Mouse (Mus musculus) thymus, adult 2 months (tissue): ENCODE measurements around the gene Fam171a2.

ENCODE experiments used
- CTCF ChIP-seq: fragments of 200-500 bp; IDR thresholded peaks from 2 replicates; pipeline ENCODE4 v1.5.1; 2012; ENCODE audit warnings: mild to moderate bottlenecking, control low read depth, low read length, moderate library complexity, borderline replicate concordance; ENCODE audit not compliant: control insufficient read depth, poor library complexity, insufficient read depth; ENCODE audit errors: extremely low read depth
- POLR2A ChIP-seq: fragments of 200-500 bp; IDR thresholded peaks from 2 replicates; pipeline ENCODE4 v1.6.1; 2012; ENCODE audit warnings: mild to moderate bottlenecking, low read length, control low read depth, moderate library complexity; ENCODE audit not compliant: control insufficient read depth, poor library complexity, insufficient read depth; ENCODE audit errors: extremely low read depth

DNA sequence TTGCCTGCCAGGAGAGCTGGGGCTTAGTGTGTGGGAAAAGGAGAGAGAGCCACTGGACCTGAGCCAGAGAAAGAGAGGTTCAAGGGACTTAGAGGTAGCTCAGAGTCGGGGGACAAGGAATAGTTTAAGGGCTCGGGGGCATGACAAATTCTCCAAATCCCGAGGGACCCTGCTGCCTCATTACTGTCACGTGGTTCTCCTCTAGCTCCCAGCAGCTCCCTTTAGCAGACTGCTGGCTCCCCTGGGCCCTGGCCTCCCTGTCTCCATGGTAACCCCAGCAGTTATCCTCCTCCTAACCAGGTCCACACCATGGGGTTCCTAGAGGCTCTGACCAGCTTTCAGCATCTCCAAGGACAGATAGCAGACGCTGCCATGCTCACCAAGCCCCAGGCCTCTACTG is 52.2 kb downstream of the Fam171a2 start:
- no peak for TF ChIP-seq CTCF
- TF ChIP-seq POLR2A = no peak
